Comparison of ENCODE assay signal across 8 mouse cellular contexts in the genomic region with DNA sequence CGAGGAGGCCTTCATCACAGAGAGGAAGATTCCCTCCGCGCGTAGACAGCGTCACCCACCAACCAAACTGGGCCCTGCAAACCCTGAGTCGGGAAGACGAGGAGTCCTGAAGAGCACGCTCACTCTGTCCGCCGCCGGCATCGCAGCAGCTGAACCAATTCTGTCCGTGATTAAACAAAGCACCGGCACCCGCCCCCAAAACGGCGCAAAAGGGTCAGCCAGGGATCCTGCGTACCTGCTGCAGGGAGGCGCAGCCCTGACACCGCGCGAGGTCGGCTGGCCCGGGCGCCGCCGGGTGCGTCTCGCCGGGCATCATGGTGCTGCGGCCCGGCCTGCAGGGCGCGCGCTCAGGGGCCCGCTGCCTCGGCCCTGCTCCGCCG. TPM values are rescaled to one million over a fixed set of nuclear protein-coding genes. Genes with fewer than 3 reads are reported as not detected.
DNase-seq lines count a peak whose midpoint lies in the region; ATAC-seq and TF ChIP-seq lines count a peak whose summit lies in the region.

A gene (minus strand): TSS at position 353 of the 380 bp plus-strand sequence.

- ATAC-seq in kidney, embryonic 14.5 days (ENCODE audit: low FRiP score, low TSS enrichment) = peak; percentile 71; the same call in 1 of the 2 replicates
- peak; percentile 42 for ATAC-seq in neural tube, embryonic 14.5 days (ENCODE audit: low read depth)

- H3K27me3 ChIP-seq in kidney, embryonic 14.5 days (ENCODE audit: control insufficient read depth, insufficient read depth, low read length) = no peaks in the 10 kb centered on the region
- no peaks in the 10 kb centered on the region for H3K27me3 ChIP-seq in limb, embryonic 10.5 days (ENCODE audit: low read depth, poor library complexity, severe bottlenecking)
- H3K27me3 ChIP-seq in neural tube, embryonic 14.5 days (ENCODE audit: control insufficient read depth, insufficient read depth, low read length) = no peaks in the 10 kb centered on the region

- under 1% methylated on average over 39 of the region's 39 CpGs for WGBS in kidney, embryonic 14.5 days
- WGBS in limb, embryonic 10.5 days = 1% methylated on average over 38 of the region's 39 CpGs
- WGBS in neural tube, embryonic 14.5 days = under 1% methylated on average over 39 of the region's 39 CpGs

- TF ChIP-seq POLR2A in embryonic fibroblast, embryonic 13.5 days (IDR thresholded peaks at IDR 0.05; ENCODE audit: low read depth, low read length) = no peak

- no peak for TF ChIP-seq CTCF in embryonic fibroblast, embryonic 13.5 days (IDR thresholded peaks at IDR 0.05; ENCODE audit: borderline replicate concordance, insufficient read depth, low read length)

- H3K9ac ChIP-seq in kidney, embryonic 14.5 days (ENCODE audit: low read depth, low read length) = peak within 1 kb of the TSS; percentile 94
- peak within 1 kb of the TSS; percentile 87 for H3K9ac ChIP-seq in neural tube, embryonic 14.5 days (replicated peaks; ENCODE audit: low read depth, low read length)

- intact Hi-C loops in heart, postnatal 10 days (cut with DNase I) = no loop called here

- DNase-seq in kidney, adult 18-20 months = no peak
- peak; percentile 28 for DNase-seq in MEL-GATA-1-ER (ENCODE audit: extremely low read depth, low read depth)
- DNase-seq in heart, postnatal 10 days = no peak
- DNase-seq in limb, embryonic 10.5 days (ENCODE audit: low spot score) = no peak
- no peak for DNase-seq in thymus, postnatal 36 days

- peak within 1 kb of the TSS; percentile 79 for H3K27ac ChIP-seq in kidney, embryonic 14.5 days (ENCODE audit: low read depth, low read length)
- H3K27ac ChIP-seq in embryonic fibroblast, embryonic 13.5 days (ENCODE audit: insufficient read depth, low read length) = peak within 1 kb of the TSS; percentile 68
- peak within 1 kb of the TSS; percentile 95 for H3K27ac ChIP-seq in limb, embryonic 10.5 days
- H3K27ac ChIP-seq in neural tube, embryonic 14.5 days (ENCODE audit: low read depth, low read length) = peak within 1 kb of the TSS; percentile 95

- peak within 1 kb of the TSS; percentile 92 for H3K4me3 ChIP-seq in kidney, embryonic 14.5 days (ENCODE audit: low read length)
- H3K4me3 ChIP-seq in embryonic fibroblast, embryonic 13.5 days (ENCODE audit: insufficient read depth, low read length) = peak within 1 kb of the TSS; percentile 99
- H3K4me3 ChIP-seq in limb, embryonic 10.5 days = peak within 1 kb of the TSS; percentile 89
- peak within 1 kb of the TSS; percentile 87 for H3K4me3 ChIP-seq in neural tube, embryonic 14.5 days (ENCODE audit: low read depth, low read length)

- H3K4me1 ChIP-seq in kidney, embryonic 14.5 days (ENCODE audit: control insufficient read depth, insufficient read depth, low read length) = peaks cover 15% of the 10 kb centered on the region; the same call in 1 of the 2 replicates
- 0 out of 2 replicates have a peak, but pooled peaks cover 2% of the 10 kb centered on the region for H3K4me1 ChIP-seq in embryonic fibroblast, embryonic 13.5 days (ENCODE audit: control insufficient read depth, insufficient read depth, low read length)
- H3K4me1 ChIP-seq in limb, embryonic 10.5 days = peaks cover 24% of the 10 kb centered on the region
- peaks cover 15% of the 10 kb centered on the region for H3K4me1 ChIP-seq in neural tube, embryonic 14.5 days (ENCODE audit: control insufficient read depth, insufficient read depth, low read length)

- no peaks in the 10 kb centered on the region for H3K36me3 ChIP-seq in kidney, embryonic 14.5 days (ENCODE audit: control insufficient read depth, insufficient read depth, low read length)
- H3K36me3 ChIP-seq in limb, embryonic 10.5 days = no peaks in the 10 kb centered on the region
- no peaks in the 10 kb centered on the region for H3K36me3 ChIP-seq in neural tube, embryonic 14.5 days (ENCODE audit: control insufficient read depth, insufficient read depth, low read length)

- H3K9me3 ChIP-seq in kidney, embryonic 14.5 days (ENCODE audit: control insufficient read depth, low read length) = no peaks in the 10 kb centered on the region
- H3K9me3 ChIP-seq in limb, embryonic 10.5 days (replicated peaks) = no peaks in the 10 kb centered on the region
- H3K9me3 ChIP-seq in neural tube, embryonic 14.5 days (ENCODE audit: control insufficient read depth, low read length) = no peaks in the 10 kb centered on the region

- H3K4me2 ChIP-seq in kidney, embryonic 14.5 days (replicated peaks; ENCODE audit: low read depth, low read length) = peak within 1 kb of the TSS; percentile 69
- peak within 1 kb of the TSS; percentile 88 for H3K4me2 ChIP-seq in neural tube, embryonic 14.5 days (ENCODE audit: low read depth, low read length)

RNA-seq across cellular contexts. Expression of the gene that starts here (rescaled TPM):
- polyA plus RNA-seq in kidney, embryonic 14.5 days (2014; fragmentation: Nextera tagmentation; extraction: Ambion mirVana) = 25.9 and 36.5 TPM in 2 replicates
- 44.4 and 52.2 TPM in 2 replicates for polyA plus RNA-seq in embryonic fibroblast, embryonic 13.5 days (2011; ENCODE audit: insufficient read length, low read depth, missing spikeins)
- total RNA-seq in heart, postnatal 10 days (2021) = 10 to 100 TPM; 32.4 to 36.1 TPM
- polyA plus RNA-seq in limb, embryonic 10.5 days (2016; fragmentation: Nextera tagmentation; extraction: Ambion mirVana) = 21.3 and 23.9 TPM in 2 replicates
- 56.1 and 58.9 TPM in 2 replicates for polyA plus RNA-seq in neural tube, embryonic 14.5 days (2014; fragmentation: Nextera tagmentation; extraction: Ambion mirVana)
